Comparison of ENCODE assay signal across 27 mouse cellular contexts in genomic region chr1:37526257-37526656, GRCm38 (mm10).
"Had no signal": no experiment of that assay in that cellular context is flagged by ENCODE, and none has a peak within 500 bp of the region (broad histone marks: within the 10 kb centered on the region; RNA-seq: fewer than 3 reads in every experiment).

No protein-coding gene starts in this region.

- H3K4me1 ChIP-seq: embryonic facial prominence, embryonic 12.5 days; embryonic facial prominence, embryonic 13.5 days; forebrain, embryonic 10.5 days; forebrain, embryonic 12.5 days; forebrain, embryonic 15.5 days had no signal

- H3K9ac ChIP-seq: embryonic facial prominence, embryonic 12.5 days; embryonic facial prominence, embryonic 13.5 days; embryonic facial prominence, embryonic 15.5 days; forebrain, embryonic 12.5 days; forebrain, embryonic 13.5 days; forebrain, embryonic 15.5 days; forebrain, postnatal 0 days had no signal

- ATAC-seq: forebrain, embryonic 13.5 days; forebrain, embryonic 14.5 days; forebrain, embryonic 15.5 days; forebrain, embryonic 16.5 days; forebrain, postnatal 0 days had no signal

- H3K36me3 ChIP-seq: embryonic facial prominence, embryonic 10.5 days; embryonic facial prominence, embryonic 12.5 days; embryonic facial prominence, embryonic 13.5 days; embryonic facial prominence, embryonic 15.5 days; forebrain, embryonic 10.5 days; forebrain, embryonic 12.5 days; forebrain, embryonic 15.5 days had no signal

- H3K27ac ChIP-seq: embryonic facial prominence, embryonic 10.5 days; embryonic facial prominence, embryonic 12.5 days; embryonic facial prominence, embryonic 13.5 days; embryonic facial prominence, embryonic 15.5 days; forebrain, embryonic 10.5 days; forebrain, embryonic 12.5 days; forebrain, embryonic 13.5 days; forebrain, embryonic 15.5 days; gastrocnemius, adult 2 months; heart, adult 2 months had no signal

- H3K4me3 ChIP-seq: embryonic facial prominence, embryonic 10.5 days; embryonic facial prominence, embryonic 12.5 days; embryonic facial prominence, embryonic 13.5 days; embryonic facial prominence, embryonic 15.5 days; erythroblast, embryonic 14.5 days; forebrain, embryonic 10.5 days; forebrain, embryonic 12.5 days; forebrain, embryonic 13.5 days; forebrain, embryonic 15.5 days; gastrocnemius, adult 2 months; heart, adult 2 months had no signal

- DNase-seq: cerebellum, adult 9-10 months; cerebellum, adult 9-11 months; cerebellum, postnatal 10 days; cerebellum, postnatal 14 days; cerebellum, postnatal 25 days; cerebellum, postnatal 36 days; embryo, embryonic 11 days; forebrain, postnatal 0 days; gastrocnemius, adult 2 months; gastrocnemius, postnatal 10 days; gastrocnemius, postnatal 14 days; gastrocnemius, postnatal 25 days; gastrocnemius, postnatal 36 days; heart, adult 11 months; heart, adult 18-20 months; heart, adult 2 months had no signal

- H3K27me3 ChIP-seq: embryonic facial prominence, embryonic 12.5 days; embryonic facial prominence, embryonic 13.5 days; embryonic facial prominence, embryonic 15.5 days; forebrain, embryonic 12.5 days; forebrain, embryonic 13.5 days; forebrain, embryonic 15.5 days had no signal

- H3K9me3 ChIP-seq: embryonic facial prominence, embryonic 10.5 days; embryonic facial prominence, embryonic 12.5 days; embryonic facial prominence, embryonic 13.5 days; embryonic facial prominence, embryonic 15.5 days; forebrain, embryonic 10.5 days; forebrain, embryonic 12.5 days; forebrain, embryonic 13.5 days; forebrain, embryonic 15.5 days had no signal

- H3K4me2 ChIP-seq: embryonic facial prominence, embryonic 12.5 days; embryonic facial prominence, embryonic 13.5 days; embryonic facial prominence, embryonic 15.5 days; forebrain, embryonic 12.5 days; forebrain, embryonic 13.5 days; forebrain, embryonic 15.5 days had no signal
